Mouse (Mus musculus) thymus, postnatal 4 days (tissue): ENCODE measurements around the gene Gm3383.
"Not testable (repeated sequence)": the region's sequence is repeated elsewhere in the genome, so short reads cannot be mapped to it uniquely, and the experiment has no call there.

Experiments used
- DNase-seq: peaks from one replicate; pipeline ENCODE4 v3.0.0; 2021

The Gm3383 gene

GRCm38 (mm10) chr14:5807882-5808281 lies at the start of gene Gm3383:
TSS of gene Gm3383 (minus strand) at chr14:5807982.
- not testable (repeated sequence) for DNase-seq

- not testable (repeated sequence) for DNase-seq
Measured at GRCm38 (mm10) chr14:5855911-5856310, 48.1 kb upstream of the Gm3383 start.

GRCm38 (mm10) chr14:5830229-5830628 lies 22.4 kb upstream of the Gm3383 start, which contains the start of gene Gm3424:
TSS of gene Gm3424 (minus strand) at chr14:5830329.
- not testable (repeated sequence) for DNase-seq

GRCm38 (mm10) chr14:5812699-5813356 lies 5.0 kb upstream of the Gm3383 start:
- not testable (repeated sequence) for DNase-seq

GRCm38 (mm10) chr14:5741477-5741876 lies 66.3 kb downstream of the Gm3383 start, which contains the start of gene Gm3373:
TSS of gene Gm3373 (minus strand) at chr14:5741577.
- not testable (repeated sequence) for DNase-seq

GRCm38 (mm10) chr14:5687357-5687756 lies 120.4 kb downstream of the Gm3383 start, which contains the start of gene Gm9603:
TSS of gene Gm9603 (minus strand) at chr14:5687457.
- not testable (repeated sequence) for DNase-seq

GRCm38 (mm10) chr14:5632928-5633327 lies 174.9 kb downstream of the Gm3383 start, which contains the start of gene Gm8265:
TSS of gene Gm8265 (minus strand) at chr14:5633028.
- not testable (repeated sequence) for DNase-seq
